Mouse (Mus musculus) cerebellum, postnatal 25 days (tissue): ENCODE data around the gene Tcf20.
"Not testable (repeated sequence)": the region's sequence is repeated elsewhere in the genome, so short reads cannot be mapped to it uniquely, and the experiment has no call there.

Experiments used
- DNase-seq, 2 experiments: peaks; one replicate each; pipeline ENCODE4 v3.0.0; 2021; ENCODE audit warnings: mixed read lengths in 2 of 2

Gene Tcf20

GRCm38 (mm10) chr15:82804708-82805639 is 182.7 kb downstream of the Tcf20 start:
- DNase-seq, result peak; percentile 86 to 92

- no peak for DNase-seq
Observed at GRCm38 (mm10) chr15:82795936-82796440, 191.7 kb downstream of the Tcf20 start.

GRCm38 (mm10) chr15:82794277-82794676 is 193.4 kb downstream of the Tcf20 start, which contains the start of gene Cyp2d26:
Gene Cyp2d26 (minus strand): TSS chr15:82794294.
- no peak for DNase-seq

GRCm38 (mm10) chr15:82793868-82794267 is 193.8 kb downstream of the Tcf20 start:
- no peak for DNase-seq

- DNase-seq, result no peak
Observed at GRCm38 (mm10) chr15:82793454-82793853, 194.2 kb downstream of the Tcf20 start.

GRCm38 (mm10) chr15:82792566-82792965 is 195.1 kb downstream of the Tcf20 start:
- no peak for DNase-seq

GRCm38 (mm10) chr15:82784581-82784980 is 203.1 kb downstream of the Tcf20 start:
- DNase-seq, result no peak

- DNase-seq, result no peak
Observed at GRCm38 (mm10) chr15:82783800-82784199, 203.9 kb downstream of the Tcf20 start.

GRCm38 (mm10) chr15:82777856-82778255 is 209.8 kb downstream of the Tcf20 start:
- not testable (repeated sequence) for DNase-seq

- no peak for DNase-seq
Observed at GRCm38 (mm10) chr15:82765943-82766342, 221.7 kb downstream of the Tcf20 start.

- DNase-seq, result no peak
Observed at GRCm38 (mm10) chr15:82764881-82765280, 222.8 kb downstream of the Tcf20 start.

- no peak for DNase-seq
Observed at GRCm38 (mm10) chr15:82763631-82764420, 223.8 kb downstream of the Tcf20 start, which contains the start of gene Cyp2d40. Gene Cyp2d40 (minus strand): TSS chr15:82764183.
